Mouse (Mus musculus) spleen, adult 2 months (tissue): ENCODE results near the gene Esr1.

Experiments
- CTCF ChIP-seq: fragments of 200-500 bp; IDR thresholded peaks from 2 replicates; pipeline ENCODE4 v1.5.1; 2011; ENCODE audit warnings: mild to moderate bottlenecking, inconsistent platforms; ENCODE audit not compliant: insufficient read depth, insufficient read length, insufficient replicate concordance; ENCODE audit errors: extremely low read depth
- POLR2A ChIP-seq: fragments of 200-500 bp; IDR thresholded peaks from 2 replicates; pipeline ENCODE4 v1.6.1; 2011; ENCODE audit warnings: low read depth, low read length, inconsistent platforms

GRCm38 (mm10) chr10:4620596-4621504 lies 9.5 kb downstream of the Esr1 start:
- TF ChIP-seq CTCF, result no peak
- TF ChIP-seq POLR2A, result no peak
